Mouse (Mus musculus): ENCODE measurements around the gene Ascl5. TPM values are rescaled to one million over a fixed set of nuclear protein-coding genes. Genes with fewer than 3 reads are reported as not detected.

Ascl5 gene
- not detected for total RNA-seq (2021)
- long read RNA-seq: 0 reads

GRCm38 (mm10) chr1:136050312-136051012 lies at the start of gene Ascl5:
TSS of gene Ascl5 (plus strand) at chr1:136050804.
- no peak for DNase-seq (ENCODE audit: low spot score in 2 of 2)

GRCm38 (mm10) chr1:136001438-136001837 lies 49.2 kb upstream of the Ascl5 start:
- DNase-seq (ENCODE audit: low spot score in 2 of 2): no peak

- DNase-seq (ENCODE audit: low spot score in 2 of 2): no peak
Measured at GRCm38 (mm10) chr1:136006292-136006748, 44.3 kb upstream of the Ascl5 start, which contains the start of gene Igfn1. TSS of gene Igfn1 (minus strand) at chr1:136006342.

GRCm38 (mm10) chr1:136007211-136008158 lies 43.1 kb upstream of the Ascl5 start, which contains the start of gene Tmem9:
TSS of gene Tmem9 (plus strand) at chr1:136008150.
- peak; percentile 17 to 63 for DNase-seq (ENCODE audit: low spot score in 2 of 2)

- DNase-seq (ENCODE audit: low spot score in 2 of 2): no peak
Measured at GRCm38 (mm10) chr1:136008159-136008533, 42.5 kb upstream of the Ascl5 start.

- DNase-seq (ENCODE audit: low spot score in 2 of 2): no peak
Measured at GRCm38 (mm10) chr1:136010247-136010646, 40.4 kb upstream of the Ascl5 start.

- DNase-seq (ENCODE audit: low spot score in 2 of 2): no peak
Measured at GRCm38 (mm10) chr1:136013513-136013912, 37.1 kb upstream of the Ascl5 start.

- no peak for DNase-seq (ENCODE audit: low spot score in 2 of 2)
Measured at GRCm38 (mm10) chr1:136014796-136015502, 35.7 kb upstream of the Ascl5 start.

- DNase-seq (ENCODE audit: low spot score in 2 of 2): no peak
Measured at GRCm38 (mm10) chr1:136017307-136017706, 33.3 kb upstream of the Ascl5 start.

GRCm38 (mm10) chr1:136017907-136018313 lies 32.7 kb upstream of the Ascl5 start:
- peak; percentile 93 to 97 for DNase-seq (ENCODE audit: low spot score in 2 of 2)

GRCm38 (mm10) chr1:136018390-136019189 lies 32.0 kb upstream of the Ascl5 start:
- no peak for DNase-seq (ENCODE audit: low spot score in 2 of 2)

- DNase-seq (ENCODE audit: low spot score in 2 of 2): no peak
Measured at GRCm38 (mm10) chr1:136030201-136030600, 20.4 kb upstream of the Ascl5 start.

GRCm38 (mm10) chr1:136031697-136032096 lies 18.9 kb upstream of the Ascl5 start:
- DNase-seq (ENCODE audit: low spot score in 2 of 2): no peak

- no peak for DNase-seq (ENCODE audit: low spot score in 2 of 2)
Measured at GRCm38 (mm10) chr1:136032961-136033360, 17.6 kb upstream of the Ascl5 start.

GRCm38 (mm10) chr1:136038746-136039538 lies 11.7 kb upstream of the Ascl5 start:
- peak in 1 of 2 experiments; percentile 68 for DNase-seq (ENCODE audit: low spot score in 2 of 2)

GRCm38 (mm10) chr1:136040452-136040851 lies 10.2 kb upstream of the Ascl5 start:
- DNase-seq (ENCODE audit: low spot score in 2 of 2): no peak

GRCm38 (mm10) chr1:136040874-136041273 lies 9.7 kb upstream of the Ascl5 start:
- DNase-seq (ENCODE audit: low spot score in 2 of 2): no peak

- peak in 1 of 2 experiments; percentile 80 for DNase-seq (ENCODE audit: low spot score in 2 of 2)
Measured at GRCm38 (mm10) chr1:136045774-136046173, 4.8 kb upstream of the Ascl5 start.

- DNase-seq (ENCODE audit: low spot score in 2 of 2): peak in 1 of 2 experiments; percentile 45
Measured at GRCm38 (mm10) chr1:136047432-136047831, 3.2 kb upstream of the Ascl5 start.

GRCm38 (mm10) chr1:136047894-136048293 lies 2.7 kb upstream of the Ascl5 start:
- no peak for DNase-seq (ENCODE audit: low spot score in 2 of 2)

All from layer of hippocampus, adult 18-20 months (tissue).